In genomic region chr12:64255016-64255415, GRCm38 (mm10) we compare ENCODE assay signal across 21 mouse cellular contexts.
DNase-seq lines count a peak whose midpoint lies in the region; ATAC-seq lines count a peak whose summit lies in the region.
"Had no signal": no experiment of that assay in that cellular context is flagged by ENCODE, and none has a peak within 500 bp of the region (broad histone marks: within the 10 kb centered on the region; RNA-seq: fewer than 3 reads in every experiment).

No protein-coding gene starts in this region.

- H3K27me3 ChIP-seq in kidney, embryonic 14.5 days (ENCODE audit: control insufficient read depth, insufficient read depth, low read length), result no peaks in the 10 kb centered on the region
- H3K27me3 ChIP-seq in kidney, embryonic 16.5 days (ENCODE audit: insufficient read depth, low read length), result no peaks in the 10 kb centered on the region
- H3K27me3 ChIP-seq: embryonic facial prominence, embryonic 13.5 days; embryonic facial prominence, embryonic 15.5 days; forebrain, embryonic 12.5 days had no signal

- no peaks in the 10 kb centered on the region for H3K4me1 ChIP-seq in kidney, embryonic 14.5 days (ENCODE audit: control insufficient read depth, insufficient read depth, low read length)
- no peaks in the 10 kb centered on the region for H3K4me1 ChIP-seq in kidney, embryonic 16.5 days (ENCODE audit: insufficient read depth, low read length)
- H3K4me1 ChIP-seq: embryonic facial prominence, embryonic 13.5 days; embryonic facial prominence, embryonic 15.5 days; forebrain, embryonic 10.5 days; forebrain, embryonic 12.5 days had no signal

- ATAC-seq in kidney, embryonic 14.5 days (ENCODE audit: low FRiP score, low TSS enrichment), result peak; percentile 86
- ATAC-seq in kidney, embryonic 16.5 days (ENCODE audit: low FRiP score, low TSS enrichment), result peak; percentile 78; the same call in 1 of the 2 replicates
- ATAC-seq: forebrain, embryonic 14.5 days; forebrain, embryonic 16.5 days had no signal

- no peak overlapping the region for H3K27ac ChIP-seq in kidney, embryonic 14.5 days (ENCODE audit: low read depth, low read length)
- H3K27ac ChIP-seq in kidney, embryonic 16.5 days (ENCODE audit: low read length), result no peak overlapping the region
- H3K27ac ChIP-seq: embryonic facial prominence, embryonic 13.5 days; embryonic facial prominence, embryonic 15.5 days; forebrain, embryonic 10.5 days; forebrain, embryonic 12.5 days had no signal

- H3K4me3 ChIP-seq in kidney, embryonic 14.5 days (ENCODE audit: low read length), result no peak overlapping the region
- H3K4me3 ChIP-seq in kidney, embryonic 16.5 days (ENCODE audit: low read length), result no peak overlapping the region
- H3K4me3 ChIP-seq: embryonic facial prominence, embryonic 13.5 days; embryonic facial prominence, embryonic 15.5 days; erythroblast, embryonic 14.5 days; forebrain, embryonic 10.5 days; forebrain, embryonic 12.5 days had no signal

- no peak for DNase-seq in kidney, adult 18-20 months
- no peak for DNase-seq in kidney, adult 8-10 months
- DNase-seq: adrenal gland, adult 2 months; adrenal gland, postnatal 10 days; adrenal gland, postnatal 25 days; cerebellum, adult 11 months; cerebellum, adult 18-20 months; cerebellum, adult 8-10 months; cerebellum, adult 9-11 months; cerebellum, postnatal 14 days; cerebellum, postnatal 36 days; embryo, embryonic 11 days had no signal

- no peak overlapping the region for H3K9ac ChIP-seq in kidney, embryonic 14.5 days (ENCODE audit: low read depth, low read length)
- no peak overlapping the region for H3K9ac ChIP-seq in kidney, embryonic 16.5 days (replicated peaks; ENCODE audit: low read length)
- H3K9ac ChIP-seq: embryonic facial prominence, embryonic 13.5 days; embryonic facial prominence, embryonic 15.5 days; forebrain, embryonic 12.5 days had no signal

- no peaks in the 10 kb centered on the region for H3K36me3 ChIP-seq in kidney, embryonic 14.5 days (ENCODE audit: control insufficient read depth, insufficient read depth, low read length)
- no peaks in the 10 kb centered on the region for H3K36me3 ChIP-seq in kidney, embryonic 16.5 days (ENCODE audit: insufficient read depth, low read length)
- H3K36me3 ChIP-seq: embryonic facial prominence, embryonic 13.5 days; embryonic facial prominence, embryonic 15.5 days; forebrain, embryonic 10.5 days; forebrain, embryonic 12.5 days had no signal

- no peaks in the 10 kb centered on the region for H3K9me3 ChIP-seq in kidney, embryonic 14.5 days (ENCODE audit: control insufficient read depth, low read length)
- no peaks in the 10 kb centered on the region for H3K9me3 ChIP-seq in kidney, embryonic 16.5 days (ENCODE audit: low read length)
- H3K9me3 ChIP-seq: embryonic facial prominence, embryonic 13.5 days; embryonic facial prominence, embryonic 15.5 days; forebrain, embryonic 10.5 days; forebrain, embryonic 12.5 days had no signal

- no peak overlapping the region for H3K4me2 ChIP-seq in kidney, embryonic 14.5 days (replicated peaks; ENCODE audit: low read depth, low read length)
- no peak overlapping the region for H3K4me2 ChIP-seq in kidney, embryonic 16.5 days (replicated peaks; ENCODE audit: low read depth, low read length)
- H3K4me2 ChIP-seq: embryonic facial prominence, embryonic 13.5 days; embryonic facial prominence, embryonic 15.5 days; forebrain, embryonic 12.5 days had no signal
